Mouse (Mus musculus) bone marrow, adult 2 months (tissue): ENCODE results near the gene Apoa5. TPM values are rescaled to one million over a fixed set of nuclear protein-coding genes. Genes with fewer than 3 reads are reported as not detected.

Source experiments
- H3K27ac ChIP-seq: fragments of 200-500 bp; 2 replicates; pipeline ENCODE4 v1.5.1; 2012; ENCODE audit warnings: low read depth, mild to moderate bottlenecking, control low read depth, inconsistent platforms, low read length; ENCODE audit not compliant: control insufficient read depth, poor library complexity, insufficient read depth
- H3K4me1 ChIP-seq: fragments of 200-500 bp; 2 replicates; pipeline ENCODE4 v1.6.1; 2011; ENCODE audit warnings: low read length; ENCODE audit not compliant: control insufficient read depth, insufficient read depth
- H3K4me3 ChIP-seq: fragments of 200-500 bp; replicated peaks from 2 replicates; pipeline ENCODE3; 2011; ENCODE audit warnings: mild to moderate bottlenecking, low read depth, low read length, control low read depth; ENCODE audit not compliant: control insufficient read depth
- CTCF ChIP-seq: fragments of 200-500 bp; IDR thresholded peaks from 2 replicates; pipeline ENCODE4 v1.5.1; 2011; ENCODE audit warnings: low read length, control low read depth; ENCODE audit not compliant: control insufficient read depth, insufficient read depth
- POLR2A ChIP-seq: fragments of 200-500 bp; IDR thresholded peaks from 2 replicates; pipeline ENCODE4 v1.6.1; 2011; ENCODE audit warnings: low read depth, mild to moderate bottlenecking, control low read depth, low read length, borderline replicate concordance; ENCODE audit not compliant: control insufficient read depth
- WGBS: fragments of 180-500 bp; shearing (Covaris S2); methylation state at CpG from one replicate; pipeline ENCODE4 v1.1.7; 2018; 5-methylcytosine and 5-hydroxymethylcytosine counted together
- polyA plus RNA-seq: library from polyadenylated mRNA; stranded (reverse); fragments of >200 nt; gene quantifications from 2 replicates; pipeline ENCODE4 v1.2.4, GENCODE M21; 2011; ENCODE audit warnings: low replicate concordance; ENCODE audit not compliant: missing spikeins, insufficient read depth, insufficient read length

Gene Apoa5
- polyA plus RNA-seq, 1 experiment, result 3.9 TPM

GRCm38 (mm10) chr9:46272677-46273454 is 4.4 kb downstream of the Apoa5 start, which contains the start of gene Zpr1:
Gene Zpr1 (plus strand): TSS chr9:46273064.
- WGBS, result 3% methylated on average over 45 of the region's 45 CpGs
- H3K27ac ChIP-seq, result peak within 1 kb of the TSS; percentile 55

GRCm38 (mm10) chr9:46274494-46274893 is 6.1 kb downstream of the Apoa5 start:
- 76% methylated on average over 9 of the region's 9 CpGs for WGBS

More at GRCm38 (mm10) chr9:46272677-46273454, 4.4 kb downstream of the Apoa5 start, which contains the start of gene Zpr1:
- peaks cover 2% of the 10 kb centered on the region; the same call in 1 of the 2 replicates for H3K4me1 ChIP-seq
- TF ChIP-seq POLR2A, result peak; percentile 66; the same call in 1 of the 2 replicates
- no peak for TF ChIP-seq CTCF
- H3K4me3 ChIP-seq, result peak within 1 kb of the TSS; percentile 89

GRCm38 (mm10) chr9:46282631-46283436 is 14.4 kb downstream of the Apoa5 start, which contains the start of gene Bud13:
Gene Bud13 (plus strand): TSS chr9:46283008.
- H3K27ac ChIP-seq, result peak within 1 kb of the TSS; percentile 76
- no peaks in the 10 kb centered on the region; the same call in 1 of the 2 replicates for H3K4me1 ChIP-seq
- peak; percentile 29 for TF ChIP-seq CTCF
- TF ChIP-seq POLR2A, result peak; percentile 85; the same call in 1 of the 2 replicates
- H3K4me3 ChIP-seq, result peak within 1 kb of the TSS; percentile 99
- under 1% methylated on average over 55 of the region's 55 CpGs for WGBS

More at GRCm38 (mm10) chr9:46274494-46274893, 6.1 kb downstream of the Apoa5 start:
- Histone ChIP-seq H3K4me1 (peaks cover 2% of the 10 kb centered on the region; the same call in 1 of the 2 replicates), H3K27ac (no peak overlapping the region), H3K4me3 (no peak overlapping the region)
- no peak for TF ChIP-seq CTCF
- TF ChIP-seq POLR2A, result no peak

GRCm38 (mm10) chr9:46298381-46298780 is 29.9 kb downstream of the Apoa5 start:
- no peak for TF ChIP-seq POLR2A
- TF ChIP-seq CTCF, result no peak
- H3K4me3 ChIP-seq, result no peak overlapping the region
- H3K27ac ChIP-seq, result no peak overlapping the region
- 91% methylated on average over 4 of the region's 4 CpGs for WGBS
- H3K4me1 ChIP-seq, result no peaks in the 10 kb centered on the region

GRCm38 (mm10) chr9:46302142-46302541 is 33.7 kb downstream of the Apoa5 start:
- TF ChIP-seq CTCF (peak; percentile 78), POLR2A (no peak)
- Histone ChIP-seq H3K4me3 (no peak overlapping the region), H3K27ac (no peak overlapping the region), H3K4me1 (no peaks in the 10 kb centered on the region)
- 10% methylated on average over 2 of the region's 2 CpGs for WGBS

- no peak for TF ChIP-seq POLR2A
- peak; percentile 30; the same call in 1 of the 2 replicates for TF ChIP-seq CTCF
- H3K4me1 ChIP-seq, result no peaks in the 10 kb centered on the region
- no peak overlapping the region for H3K4me3 ChIP-seq
- 21% methylated on average over 7 of the region's 7 CpGs for WGBS
- no peak overlapping the region for H3K27ac ChIP-seq
These were observed 40.7 kb downstream of the Apoa5 start for GRCm38 (mm10) chr9:46309121-46309520.

GRCm38 (mm10) chr9:46314507-46314906 is 46.1 kb downstream of the Apoa5 start:
- 15% methylated on average over 4 of the region's 4 CpGs for WGBS
- TF ChIP-seq CTCF, result peak; percentile 98
- TF ChIP-seq POLR2A, result no peak

GRCm38 (mm10) chr9:46314921-46315320 is 46.5 kb downstream of the Apoa5 start:
- WGBS, result 48% methylated on average over 2 of the region's 2 CpGs
- H3K4me1 ChIP-seq, result no peaks in the 10 kb centered on the region
- TF ChIP-seq POLR2A (no peak), CTCF (no peak)
- H3K4me3 ChIP-seq, result no peak overlapping the region
- H3K27ac ChIP-seq, result no peak overlapping the region

More at GRCm38 (mm10) chr9:46314507-46314906, 46.1 kb downstream of the Apoa5 start:
- Histone ChIP-seq H3K4me1 (no peaks in the 10 kb centered on the region), H3K4me3 (no peak overlapping the region), H3K27ac (no peak overlapping the region)
